Mouse (Mus musculus) myocyte (in vitro differentiated cells): Measurements from ENCODE around the gene Gpr173. TPM values are rescaled to one million over a fixed set of nuclear protein-coding genes. Genes with fewer than 3 reads are reported as not detected.
"Not testable (repeated sequence)": the region's sequence is repeated elsewhere in the genome, so short reads cannot be mapped to it uniquely, and the experiment has no call there.

ENCODE experiments used
- H3K27me3 ChIP-seq: one replicate; pipeline ENCODE4 v1.6.1; 2011; ENCODE audit not compliant: control insufficient read depth, insufficient read depth, insufficient read length
- H3K36me3 ChIP-seq: one replicate; pipeline ENCODE4 v1.6.1; 2011; ENCODE audit not compliant: control insufficient read depth, insufficient read depth
- H3K4me2 ChIP-seq: one replicate; pipeline ENCODE4 v1.6.1; 2011; ENCODE audit warnings: low read depth, control low read depth
- H3K4me3 ChIP-seq: one replicate; pipeline ENCODE4 v1.5.1; 2011; ENCODE audit warnings: mild to moderate bottlenecking, control low read depth, moderate library complexity
- H3K79me2 ChIP-seq: one replicate; pipeline ENCODE4 v1.6.1; 2011; ENCODE audit not compliant: control insufficient read depth, insufficient read depth
- H3ac ChIP-seq: one replicate; pipeline ENCODE4 v1.6.1; 2011; ENCODE audit not compliant: control insufficient read depth, insufficient read length
- CEBPB ChIP-seq: IDR thresholded peaks from 2 replicates; pipeline ENCODE4 v1.6.1; 2011; ENCODE audit warnings: mild to moderate bottlenecking, moderate library complexity; ENCODE audit not compliant: poor library complexity, insufficient read depth, severe bottlenecking
- E2F4 ChIP-seq: IDR thresholded peaks from one replicate; pipeline ENCODE4 v1.6.1; 2011; ENCODE audit warnings: mild to moderate bottlenecking, control low read depth, moderate library complexity; ENCODE audit not compliant: insufficient read depth
- MAX ChIP-seq: IDR thresholded peaks from one replicate; pipeline ENCODE4 v1.6.1; 2011; ENCODE audit warnings: low read depth, mild to moderate bottlenecking, control low read depth
- MYOD1 ChIP-seq, 3 experiments: IDR thresholded peaks; one replicate each; pipeline ENCODE4 v1.6.1; 2011; ENCODE audit warnings: control low read depth in 2 of 3, low read depth in 2 of 3, mild to moderate bottlenecking in 2 of 3, moderate library complexity in 1 of 3; ENCODE audit not compliant: insufficient read length in 2 of 3, control insufficient read depth in 1 of 3
- MYOG ChIP-seq, 3 experiments: IDR thresholded peaks; one replicate each; pipeline ENCODE4 v1.6.1; 2011; ENCODE audit warnings: control low read depth in 2 of 3, low read depth in 2 of 3, mild to moderate bottlenecking in 2 of 3; ENCODE audit not compliant: insufficient read length in 2 of 3, control insufficient read depth in 1 of 3, insufficient read depth in 1 of 3
- POLR2A ChIP-seq: IDR thresholded peaks from one replicate; pipeline ENCODE4 v1.6.1; 2011; ENCODE audit warnings: low read depth, mild to moderate bottlenecking, control low read depth, moderate library complexity; ENCODE audit not compliant: insufficient read length
- POLR2AphosphoS2 ChIP-seq: IDR thresholded peaks from one replicate; pipeline ENCODE4 v1.6.1; 2011; ENCODE audit warnings: low read depth, control low read depth; ENCODE audit not compliant: insufficient read length
- REST ChIP-seq: IDR thresholded peaks from one replicate; pipeline ENCODE4 v1.6.1; 2011; ENCODE audit warnings: mild to moderate bottlenecking, control low read depth, moderate library complexity; ENCODE audit not compliant: insufficient read depth, insufficient read length
- SRF ChIP-seq: IDR thresholded peaks from one replicate; pipeline ENCODE4 v1.6.1; 2011; ENCODE audit warnings: low read depth; ENCODE audit not compliant: control insufficient read depth, insufficient read length
- TCF12 ChIP-seq: IDR thresholded peaks from one replicate; pipeline ENCODE4 v1.6.1; 2011; ENCODE audit warnings: mild to moderate bottlenecking, control low read depth; ENCODE audit not compliant: poor library complexity, insufficient read depth, severe bottlenecking
- TCF3 ChIP-seq: IDR thresholded peaks from one replicate; pipeline ENCODE4 v1.6.1; 2011; ENCODE audit warnings: low read depth, control low read depth; ENCODE audit not compliant: insufficient read length
- USF1 ChIP-seq: IDR thresholded peaks from one replicate; pipeline ENCODE4 v1.6.1; 2011; ENCODE audit warnings: low read depth, mild to moderate bottlenecking, control low read depth, moderate library complexity
- polyA plus RNA-seq: library from polyadenylated mRNA; unstranded; fragments of >200 nt; fragmentation: generic; extraction: Trizol; gene quantifications from one replicate; pipeline ENCODE4 v1.2.1, GENCODE M21; 2012; ENCODE audit warnings: missing spikeins

Gene Gpr173
- polyA plus RNA-seq, 1 experiment, result 2.7 TPM

- TF ChIP-seq MYOG (IDR thresholded peaks at IDR 0.05; ENCODE audit: control insufficient read depth in 1 of 3, insufficient read depth in 1 of 3, insufficient read length in 2 of 3, low read depth in 2 of 3), result no peak
- no peak for TF ChIP-seq SRF
- TF ChIP-seq MAX, result no peak
- TF ChIP-seq POLR2A, result no peak
- TF ChIP-seq E2F4, result no peak
- TF ChIP-seq MYOD1 (IDR thresholded peaks at IDR 0.05; ENCODE audit: control insufficient read depth in 1 of 3, insufficient read length in 2 of 3, low read depth in 2 of 3), result no peak
- no peak for TF ChIP-seq REST
- no peak for TF ChIP-seq TCF12
- Histone ChIP-seq H3K36me3 (peaks cover 6% of the 10 kb centered on the region), H3K27me3 (no peaks in the 10 kb centered on the region), H3ac (peak overlapping the region; percentile 38), H3K79me2 (peaks cover 16% of the 10 kb centered on the region), H3K4me3 (peak overlapping the region; percentile 45), H3K4me2 (peak overlapping the region; percentile 75)
Observed at GRCm38 (mm10) chrX:152341496-152341895, 27.0 kb downstream of the Gpr173 start.

GRCm38 (mm10) chrX:152336546-152337332 lies 31.8 kb downstream of the Gpr173 start:
- no peaks in the 10 kb centered on the region for H3K27me3 ChIP-seq
- H3K4me2 ChIP-seq, result peak overlapping the region; percentile 74
- TF ChIP-seq SRF (no peak), CEBPB (no peak), REST (no peak), USF1 (no peak), POLR2AphosphoS2 (peak; percentile 94), TCF3 (no peak), MYOD1 (IDR thresholded peaks at IDR 0.05; ENCODE audit: control insufficient read depth in 1 of 3, insufficient read length in 2 of 3, low read depth in 2 of 3) (no peak), MAX (no peak), MYOG (IDR thresholded peaks at IDR 0.05; ENCODE audit: control insufficient read depth in 1 of 3, insufficient read depth in 1 of 3, insufficient read length in 2 of 3, low read depth in 2 of 3) (no peak), E2F4 (no peak), POLR2A (peak; percentile 51), TCF12 (no peak)
- H3K4me3 ChIP-seq, result peak overlapping the region; percentile 13
- peaks cover 14% of the 10 kb centered on the region for H3K79me2 ChIP-seq
- no peak overlapping the region for H3ac ChIP-seq
- H3K36me3 ChIP-seq, result peaks cover 6% of the 10 kb centered on the region

DNA sequence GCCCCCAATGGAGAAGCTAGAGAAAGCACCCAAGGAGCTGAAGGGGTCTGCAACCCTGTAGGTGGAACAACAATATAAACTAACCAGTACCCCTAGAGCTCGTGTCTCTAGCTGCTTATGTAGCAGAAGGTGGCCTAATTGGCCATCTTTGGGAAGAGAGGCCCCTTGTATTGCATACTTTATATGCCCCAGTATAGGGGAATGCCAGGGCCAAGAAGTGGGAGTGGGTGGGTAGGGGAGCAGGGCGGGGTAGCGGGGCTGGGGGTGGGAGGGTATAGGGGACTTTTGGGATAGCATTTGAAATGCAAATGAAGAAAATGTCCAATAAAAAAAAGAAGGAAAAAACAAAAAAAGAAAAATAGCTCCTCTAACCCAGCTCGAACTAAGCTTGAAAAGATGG lies 32.4 kb downstream of the Gpr173 start:
- Histone ChIP-seq H3K4me2 (peak overlapping the region; percentile 62), H3K4me3 (peak overlapping the region; percentile 13)
- not testable (repeated sequence) for H3K79me2 ChIP-seq, H3K36me3 ChIP-seq, H3K27me3 ChIP-seq, H3ac ChIP-seq

DNA sequence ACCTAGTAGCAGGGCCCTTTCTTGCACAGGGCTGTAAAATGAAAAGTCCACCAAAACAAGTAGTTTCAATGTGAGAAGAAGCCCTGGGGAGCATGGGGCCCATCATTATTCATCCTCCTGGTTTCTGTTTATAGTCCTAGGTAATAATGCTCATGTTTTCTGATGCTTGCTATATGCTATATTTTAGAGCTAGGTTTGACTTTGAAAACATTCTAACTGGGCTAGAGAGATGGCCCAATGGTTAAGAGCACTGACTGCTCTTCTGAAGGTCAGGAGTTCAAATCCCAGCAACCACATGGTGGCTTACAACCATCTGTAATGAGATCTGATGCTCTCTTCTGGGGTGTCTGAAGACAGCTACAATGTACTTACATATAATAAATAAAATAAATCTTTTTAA lies 39.1 kb downstream of the Gpr173 start:
- not testable (repeated sequence) for H3K27me3 ChIP-seq, H3K79me2 ChIP-seq, H3K4me2 ChIP-seq, H3K4me3 ChIP-seq, H3K36me3 ChIP-seq, H3ac ChIP-seq

- peak overlapping the region; percentile 78 for H3K4me2 ChIP-seq
- TF ChIP-seq MYOG (IDR thresholded peaks at IDR 0.05; ENCODE audit: control insufficient read depth in 1 of 3, insufficient read depth in 1 of 3, insufficient read length in 2 of 3, low read depth in 2 of 3), result no peak
- TF ChIP-seq CEBPB, result no peak
- TF ChIP-seq MYOD1 (IDR thresholded peaks at IDR 0.05; ENCODE audit: control insufficient read depth in 1 of 3, insufficient read length in 2 of 3, low read depth in 2 of 3), result no peak
- TF ChIP-seq TCF3, result no peak
- TF ChIP-seq POLR2AphosphoS2, result no peak
- no peak for TF ChIP-seq E2F4
- H3ac ChIP-seq, result no peak overlapping the region
- H3K27me3 ChIP-seq, result no peaks in the 10 kb centered on the region
- H3K36me3 ChIP-seq, result no peaks in the 10 kb centered on the region
- H3K79me2 ChIP-seq, result no peaks in the 10 kb centered on the region
- peak overlapping the region; percentile 41 for H3K4me3 ChIP-seq
Observed at GRCm38 (mm10) chrX:152327689-152328052, 40.8 kb downstream of the Gpr173 start.
